Mouse (Mus musculus) limb, embryonic 15.5 days (tissue): ENCODE results near the gene Nrp2. TPM values are rescaled to one million over a fixed set of nuclear protein-coding genes. Genes with fewer than 3 reads are reported as not detected.
A peak's percentile ranks its signal among the peaks of the same experiment; 100 is the strongest.

ENCODE experiments used
- ATAC-seq: fragments of 200-750 bp; cut with Nextera tagmentation; 2 replicates; pipeline ENCODE4 v1.8.0; 2017; ENCODE audit warnings: low read depth, moderate TSS enrichment; ENCODE audit not compliant: insufficient number of reproducible peaks, low FRiP score, low TSS enrichment
- H3K27ac ChIP-seq: fragments of 300-500 bp; sonication (generic); 2 replicates; pipeline ENCODE4 v1.5.1; 2015; ENCODE audit warnings: moderate library complexity, mild to moderate bottlenecking, inconsistent platforms
- H3K27me3 ChIP-seq: fragments of 300-500 bp; sonication (generic); 2 replicates; pipeline ENCODE4 v1.6.1; 2015; ENCODE audit warnings: inconsistent platforms
- H3K36me3 ChIP-seq: fragments of 300-500 bp; sonication (generic); 2 replicates; pipeline ENCODE4 v1.6.1; 2015; ENCODE audit warnings: inconsistent platforms
- H3K4me1 ChIP-seq: fragments of 300-500 bp; sonication (generic); 2 replicates; pipeline ENCODE4 v1.6.1; 2015; ENCODE audit warnings: inconsistent platforms
- H3K4me2 ChIP-seq: fragments of 300-500 bp; sonication (generic); 2 replicates; pipeline ENCODE4 v1.6.1; 2015; ENCODE audit warnings: mild to moderate bottlenecking, inconsistent platforms
- H3K4me3 ChIP-seq: fragments of 300-500 bp; sonication (generic); 2 replicates; pipeline ENCODE4 v1.5.1; 2015; ENCODE audit warnings: mild to moderate bottlenecking, inconsistent platforms
- H3K9ac ChIP-seq: fragments of 300-500 bp; sonication (generic); 2 replicates; pipeline ENCODE4 v1.6.1; 2015; ENCODE audit warnings: inconsistent platforms
- H3K9me3 ChIP-seq: fragments of 300-500 bp; sonication (generic); 2 replicates; pipeline ENCODE4 v1.6.1; 2016; ENCODE audit warnings: inconsistent platforms
- WGBS: fragments of 180-500 bp; shearing (Covaris S2); methylation state at CpG from one replicate; pipeline ENCODE4 v1.1.7; 2015; 5-methylcytosine and 5-hydroxymethylcytosine counted together
- polyA plus RNA-seq: library from polyadenylated mRNA; unstranded; fragments of >200 nt; fragmentation: Nextera tagmentation; extraction: Ambion mirVana; gene quantifications from 2 replicates; pipeline ENCODE4 v1.2.1, GENCODE M21; 2015

The Nrp2 gene
- polyA plus RNA-seq, 1 experiment from 2014 or later: 33.6 TPM

- no peak overlapping the region for H3K4me2 ChIP-seq
- H3K27me3 ChIP-seq: no peaks in the 10 kb centered on the region; the same call in 1 of the 2 replicates
- H3K9ac ChIP-seq: no peak overlapping the region
- H3K36me3 ChIP-seq: no peaks in the 10 kb centered on the region
- H3K27ac ChIP-seq: no peak overlapping the region
- no peak for ATAC-seq
- H3K4me1 ChIP-seq: peaks cover 16% of the 10 kb centered on the region; the same call in 1 of the 2 replicates
- no peak overlapping the region for H3K4me3 ChIP-seq
- H3K9me3 ChIP-seq: no peaks in the 10 kb centered on the region
- 79% methylated on average over 9 of the region's 9 CpGs for WGBS
Observed at GRCm38 (mm10) chr1:62728926-62729325, 25.8 kb downstream of the Nrp2 start.

GRCm38 (mm10) chr1:62729345-62730150, 26.5 kb downstream of the Nrp2 start:
- no peaks in the 10 kb centered on the region for H3K36me3 ChIP-seq
- 62% methylated on average over 13 of the region's 13 CpGs for WGBS
- peaks cover 16% of the 10 kb centered on the region; the same call in 1 of the 2 replicates for H3K4me1 ChIP-seq
- H3K4me2 ChIP-seq: no peak overlapping the region
- no peaks in the 10 kb centered on the region; the same call in 1 of the 2 replicates for H3K27me3 ChIP-seq
- ATAC-seq: no peak
- no peaks in the 10 kb centered on the region for H3K9me3 ChIP-seq
- H3K9ac ChIP-seq: no peak overlapping the region
- H3K27ac ChIP-seq: no peak overlapping the region
- no peak overlapping the region for H3K4me3 ChIP-seq

- no peak overlapping the region for H3K27ac ChIP-seq
- no peak overlapping the region for H3K4me3 ChIP-seq
- no peaks in the 10 kb centered on the region for H3K36me3 ChIP-seq
- 78% methylated on average over 6 of the region's 6 CpGs for WGBS
- H3K9me3 ChIP-seq: no peaks in the 10 kb centered on the region
- H3K4me1 ChIP-seq: peaks cover 14% of the 10 kb centered on the region; the same call in 1 of the 2 replicates
- H3K9ac ChIP-seq: no peak overlapping the region
- H3K4me2 ChIP-seq: no peak overlapping the region
- no peak for ATAC-seq
- H3K27me3 ChIP-seq: no peaks in the 10 kb centered on the region; the same call in 1 of the 2 replicates
Observed at GRCm38 (mm10) chr1:62732036-62732435, 29.0 kb downstream of the Nrp2 start.

- no peaks in the 10 kb centered on the region for H3K27me3 ChIP-seq
- no peak overlapping the region for H3K27ac ChIP-seq
- no peaks in the 10 kb centered on the region for H3K9me3 ChIP-seq
- no peak overlapping the region for H3K9ac ChIP-seq
- H3K36me3 ChIP-seq: peaks cover under 1% of the 10 kb centered on the region; the same call in 1 of the 2 replicates
- ATAC-seq: no peak
- no peak overlapping the region for H3K4me2 ChIP-seq
- 77% methylated on average over 5 of the region's 5 CpGs for WGBS
- H3K4me3 ChIP-seq: no peak overlapping the region
- peaks cover 4% of the 10 kb centered on the region; the same call in 1 of the 2 replicates for H3K4me1 ChIP-seq
Observed at GRCm38 (mm10) chr1:62734420-62734931, 31.4 kb downstream of the Nrp2 start.

GRCm38 (mm10) chr1:62734980-62735379, 31.9 kb downstream of the Nrp2 start:
- H3K9me3 ChIP-seq: no peaks in the 10 kb centered on the region
- peaks cover 2% of the 10 kb centered on the region; the same call in 1 of the 2 replicates for H3K36me3 ChIP-seq
- no peak overlapping the region for H3K27ac ChIP-seq
- no peak overlapping the region for H3K9ac ChIP-seq
- 71% methylated on average over 4 of the region's 4 CpGs for WGBS
- H3K27me3 ChIP-seq: no peaks in the 10 kb centered on the region
- ATAC-seq: no peak
- no peak overlapping the region for H3K4me2 ChIP-seq
- H3K4me1 ChIP-seq: peaks cover 4% of the 10 kb centered on the region; the same call in 1 of the 2 replicates
- H3K4me3 ChIP-seq: no peak overlapping the region

- Histone ChIP-seq H3K36me3 (peaks cover 2% of the 10 kb centered on the region; the same call in 1 of the 2 replicates), H3K27me3 (no peaks in the 10 kb centered on the region), H3K4me1 (peaks cover 4% of the 10 kb centered on the region; the same call in 1 of the 2 replicates), H3K27ac (no peak overlapping the region), H3K9ac (no peak overlapping the region), H3K4me2 (no peak overlapping the region), H3K9me3 (no peaks in the 10 kb centered on the region), H3K4me3 (no peak overlapping the region)
- no peak for ATAC-seq
- 74% methylated on average over 4 of the region's 4 CpGs for WGBS
Observed at GRCm38 (mm10) chr1:62735835-62736234, 32.8 kb downstream of the Nrp2 start.

GRCm38 (mm10) chr1:62736455-62737012, 33.4 kb downstream of the Nrp2 start:
- Histone ChIP-seq H3K27me3 (no peaks in the 10 kb centered on the region), H3K4me3 (no peak overlapping the region), H3K36me3 (peaks cover 5% of the 10 kb centered on the region), H3K9me3 (no peaks in the 10 kb centered on the region), H3K4me2 (no peak overlapping the region), H3K27ac (0 out of 2 replicates have a peak overlapping the region, but pooled peaks have one; percentile 33), H3K4me1 (peaks cover 4% of the 10 kb centered on the region; the same call in 1 of the 2 replicates), H3K9ac (no peak overlapping the region)
- ATAC-seq: no peak
- WGBS: 38% methylated on average over 8 of the region's 8 CpGs

- no peak overlapping the region for H3K27ac ChIP-seq
- H3K36me3 ChIP-seq: peaks cover 5% of the 10 kb centered on the region
- no peak for ATAC-seq
- WGBS: 84% methylated on average over 11 of the region's 11 CpGs
- no peaks in the 10 kb centered on the region for H3K9me3 ChIP-seq
- no peaks in the 10 kb centered on the region for H3K27me3 ChIP-seq
- H3K4me2 ChIP-seq: no peak overlapping the region
- no peak overlapping the region for H3K9ac ChIP-seq
- H3K4me1 ChIP-seq: peaks cover 5% of the 10 kb centered on the region; the same call in 1 of the 2 replicates
- no peak overlapping the region for H3K4me3 ChIP-seq
Observed at GRCm38 (mm10) chr1:62738165-62738564, 35.1 kb downstream of the Nrp2 start.

GRCm38 (mm10) chr1:62742092-62742491, 39.0 kb downstream of the Nrp2 start:
- 48% methylated on average over 3 of the region's 3 CpGs for WGBS
- no peak for ATAC-seq
- Histone ChIP-seq H3K27ac (no peak overlapping the region), H3K4me1 (0 out of 2 replicates have a peak, but pooled peaks cover 3% of the 10 kb centered on the region), H3K9ac (no peak overlapping the region), H3K4me3 (no peak overlapping the region), H3K36me3 (peaks cover 35% of the 10 kb centered on the region), H3K9me3 (no peaks in the 10 kb centered on the region), H3K4me2 (no peak overlapping the region), H3K27me3 (no peaks in the 10 kb centered on the region)

- Histone ChIP-seq H3K36me3 (peaks cover 43% of the 10 kb centered on the region), H3K9ac (no peak overlapping the region), H3K4me2 (no peak overlapping the region), H3K27me3 (no peaks in the 10 kb centered on the region), H3K4me1 (0 out of 2 replicates have a peak, but pooled peaks cover 5% of the 10 kb centered on the region), H3K4me3 (no peak overlapping the region), H3K9me3 (no peaks in the 10 kb centered on the region), H3K27ac (no peak overlapping the region)
- WGBS: 33% methylated on average over 8 of the region's 8 CpGs
- ATAC-seq: no peak
Observed at GRCm38 (mm10) chr1:62743064-62743694, 40.1 kb downstream of the Nrp2 start.

GRCm38 (mm10) chr1:62745889-62746288, 42.8 kb downstream of the Nrp2 start:
- Histone ChIP-seq H3K27ac (no peak overlapping the region), H3K9ac (no peak overlapping the region), H3K4me2 (no peak overlapping the region), H3K27me3 (no peaks in the 10 kb centered on the region), H3K4me3 (no peak overlapping the region), H3K4me1 (peaks cover 11% of the 10 kb centered on the region), H3K36me3 (peaks cover 50% of the 10 kb centered on the region), H3K9me3 (no peaks in the 10 kb centered on the region)
- no peak for ATAC-seq
- WGBS: 82% methylated on average over 8 of the region's 8 CpGs
